Mouse (Mus musculus) embryo, embryonic 10 days (tissue): Measurements from ENCODE around the gene Eno2.
"Not testable (repeated sequence)": the region's sequence is repeated elsewhere in the genome, so short reads cannot be mapped to it uniquely, and the experiment has no call there.

Source experiments
- DNase-seq: peaks from one replicate; pipeline ENCODE4 v3.0.0-alpha.2; 2015; ENCODE audit warnings: low spot score

The Eno2 gene

DNA sequence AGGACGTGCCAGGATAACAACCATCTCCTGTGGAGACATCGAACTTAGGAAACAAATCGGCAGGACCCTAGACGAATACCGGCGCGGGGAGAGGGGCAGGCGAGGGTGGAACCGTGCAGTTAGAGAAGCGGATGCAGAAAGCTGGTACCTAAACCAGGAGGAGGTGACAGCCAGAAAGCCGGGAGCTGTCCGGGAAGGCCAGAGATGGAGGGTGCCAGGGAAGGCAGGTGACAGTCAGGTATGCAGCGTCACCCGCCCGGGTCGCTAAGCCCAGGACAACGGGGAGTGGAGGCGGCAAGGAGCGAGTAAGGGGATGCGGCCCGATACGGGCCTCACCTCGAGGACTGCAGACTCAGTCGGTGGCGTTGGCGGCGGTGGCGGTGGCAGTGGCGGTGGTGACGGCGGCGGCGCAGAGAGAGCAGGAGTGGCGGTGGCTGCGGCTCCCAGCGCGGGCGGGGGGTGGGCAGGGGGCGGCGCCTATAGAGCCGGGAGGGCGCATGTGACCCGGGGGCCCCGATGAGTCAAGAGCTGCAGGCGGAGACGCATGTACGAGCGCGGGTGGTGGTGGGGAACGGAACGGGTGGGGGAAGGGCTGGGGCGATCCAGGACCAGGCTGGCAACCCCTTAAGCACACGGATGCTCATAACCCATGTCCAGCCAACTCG is at the start of gene Eno2:
Gene Eno2, minus strand, starts transcription at position 573 of the 665 bp plus-strand sequence.
- DNase-seq: peak; percentile 55

DNA sequence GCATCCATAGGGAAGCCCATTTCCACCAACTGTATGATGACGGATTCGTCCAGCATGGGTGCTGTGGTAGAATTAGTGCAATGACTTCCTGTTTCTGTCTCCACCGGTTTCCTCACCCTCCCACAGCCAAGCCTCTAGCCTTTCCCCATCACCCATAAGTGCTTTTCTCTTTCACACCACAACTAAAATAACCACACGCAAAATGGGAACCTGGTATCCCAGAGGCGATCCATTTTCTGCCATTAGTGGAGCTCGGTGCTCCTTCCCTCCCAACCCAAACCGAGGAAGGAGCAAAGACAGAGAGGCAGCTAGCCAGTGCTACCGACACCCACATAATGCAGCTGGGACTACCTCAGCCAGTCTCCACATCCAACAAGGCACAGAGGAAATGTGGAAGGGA is 48.5 kb upstream of the Eno2 start:
- DNase-seq: no peak

DNA sequence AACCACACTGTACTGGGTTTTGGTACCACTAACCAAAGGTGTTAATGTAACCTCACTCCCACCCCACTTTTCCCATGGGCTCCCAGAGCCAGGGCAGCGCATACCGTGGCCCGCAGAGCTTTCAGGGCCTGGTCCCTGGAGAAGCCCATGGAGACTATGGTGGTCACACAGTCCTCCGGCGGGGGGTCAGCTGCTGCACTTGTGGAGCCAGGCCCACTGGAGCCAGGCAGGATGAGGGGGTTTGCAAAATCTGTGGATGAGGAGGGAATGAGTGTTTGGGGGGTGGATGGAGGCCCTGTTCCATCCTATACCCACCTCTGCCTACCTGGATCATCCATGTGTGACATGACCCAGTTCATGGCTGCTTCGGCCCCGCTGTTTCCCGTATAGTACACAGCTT is 48.1 kb upstream of the Eno2 start:
- DNase-seq: no peak

DNA sequence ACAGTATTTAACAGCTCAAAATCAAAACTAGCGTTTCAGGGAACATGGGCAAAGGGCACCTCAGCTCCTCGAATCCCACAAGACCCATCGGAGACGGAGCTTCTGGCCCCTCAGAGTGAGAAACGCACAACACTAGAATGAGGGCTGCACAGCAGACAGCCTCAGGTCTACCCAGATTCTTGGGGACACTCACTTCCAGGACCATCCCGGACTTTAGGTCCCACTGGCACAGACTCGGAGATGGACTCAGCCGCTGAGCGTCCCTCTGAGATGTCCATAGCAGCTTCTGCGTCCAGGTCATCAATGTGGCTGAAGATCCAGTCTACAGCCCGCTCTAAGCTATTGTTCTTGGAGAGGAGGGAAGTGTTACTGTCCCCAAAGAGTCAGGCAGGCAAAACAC is 47.7 kb upstream of the Eno2 start:
- no peak for DNase-seq

DNA sequence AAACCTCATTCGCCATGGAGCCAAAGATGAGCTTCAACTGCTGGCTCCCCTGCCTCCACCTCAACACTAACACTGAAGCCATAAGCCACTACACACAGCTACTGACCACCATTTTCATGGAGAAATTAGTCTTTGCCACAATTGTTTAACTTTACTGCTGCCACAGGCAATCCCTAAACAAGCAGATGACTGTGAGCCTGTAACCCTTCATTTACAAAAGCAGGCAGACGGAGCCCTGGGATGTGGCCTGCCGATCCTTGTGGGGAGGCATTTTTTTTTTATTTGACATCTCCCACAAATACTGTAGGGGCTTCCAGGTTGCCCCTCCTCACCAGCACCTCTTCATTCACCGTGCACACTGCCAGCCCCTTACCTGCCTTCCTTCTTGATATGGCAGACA is 47.1 kb upstream of the Eno2 start:
- DNase-seq: no peak

DNA sequence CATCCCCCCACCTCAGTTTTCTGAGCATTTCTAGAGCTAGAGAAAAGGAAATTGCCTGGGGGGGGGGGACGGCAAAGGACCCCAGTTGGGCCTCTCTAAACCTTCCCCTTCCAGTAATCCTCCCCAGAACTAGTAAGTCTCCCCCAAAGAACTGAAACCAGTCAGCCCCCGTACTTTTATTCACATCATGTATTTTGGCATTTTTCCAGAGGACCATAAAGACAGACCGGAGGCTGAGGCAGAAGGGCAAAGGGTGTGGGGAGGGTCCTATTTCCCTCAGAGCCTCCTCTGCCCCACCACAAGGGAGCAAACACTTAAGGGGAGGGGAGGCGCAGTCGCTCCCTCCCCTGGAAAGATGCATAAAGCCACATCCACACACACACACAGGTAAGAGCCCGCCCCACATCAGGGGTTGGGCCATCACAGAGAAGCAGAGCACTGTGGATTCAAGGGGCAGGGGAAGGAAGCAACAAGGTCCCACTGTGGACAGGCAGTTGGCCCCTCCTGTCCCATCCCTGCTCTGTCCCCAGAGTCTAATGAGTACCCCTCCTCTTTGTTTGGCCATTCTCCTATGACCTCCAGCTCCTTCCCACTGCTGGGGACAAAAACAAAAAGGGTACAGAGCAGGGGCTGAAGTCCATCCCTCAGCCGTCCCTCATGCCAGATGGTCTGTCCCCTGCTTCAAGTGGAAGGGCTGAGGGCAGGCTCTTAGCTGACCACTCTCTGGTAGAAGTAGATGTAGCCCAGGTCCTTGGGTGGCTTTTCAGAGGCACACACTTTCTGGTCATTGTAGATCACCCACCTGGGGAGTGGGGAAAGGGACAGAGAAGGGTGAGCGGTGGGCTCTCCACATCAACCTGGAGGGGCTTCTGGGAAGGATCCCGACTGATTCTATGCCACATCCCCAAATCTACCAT is 45.6 kb upstream of the Eno2 start:
- no peak for DNase-seq

DNA sequence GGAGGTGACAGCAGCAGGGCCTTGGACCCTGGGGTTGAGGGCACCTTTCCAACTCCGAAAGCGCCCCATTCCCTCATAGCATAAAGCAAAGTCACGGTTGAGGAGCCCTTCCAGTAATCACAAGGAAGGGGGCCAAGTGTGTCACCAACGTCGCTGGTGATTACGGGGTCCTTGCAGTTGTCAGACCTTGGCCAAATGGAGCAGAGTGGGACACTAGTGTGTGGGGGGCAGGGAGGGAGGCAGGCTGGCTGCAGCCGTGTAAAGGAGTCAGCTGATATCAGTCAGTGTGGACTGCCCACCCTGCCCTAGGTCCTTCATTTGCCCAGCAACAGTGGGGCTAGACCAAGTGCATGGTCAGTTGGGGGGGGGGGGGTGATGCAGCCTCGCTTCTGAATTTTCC is 45.0 kb upstream of the Eno2 start:
- DNase-seq: no peak

DNA sequence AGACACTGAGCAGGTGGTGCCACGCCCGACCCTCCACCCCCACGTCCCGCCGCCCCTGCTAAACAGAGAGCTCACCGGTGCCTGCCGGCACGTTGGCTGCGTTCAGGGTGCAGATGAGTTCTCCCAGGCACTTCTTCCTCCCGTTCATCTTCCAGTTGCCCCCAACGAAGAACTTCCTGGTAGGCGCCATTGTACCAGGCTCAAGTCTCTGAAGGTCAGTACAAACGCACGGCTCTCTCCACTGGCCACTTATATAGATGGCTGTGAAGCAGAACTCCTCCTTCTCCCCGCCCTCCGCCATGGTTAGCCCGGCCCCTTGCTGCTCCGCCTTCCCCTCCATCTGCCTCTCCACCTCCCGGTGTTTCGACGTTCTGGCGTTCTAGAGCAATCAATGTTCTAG is 44.5 kb upstream of the Eno2 start, which contains the start of gene Tpi1:
Gene Tpi1, minus strand, starts transcription at position 364 of the 400 bp plus-strand sequence.
- peak; percentile 96 for DNase-seq

DNA sequence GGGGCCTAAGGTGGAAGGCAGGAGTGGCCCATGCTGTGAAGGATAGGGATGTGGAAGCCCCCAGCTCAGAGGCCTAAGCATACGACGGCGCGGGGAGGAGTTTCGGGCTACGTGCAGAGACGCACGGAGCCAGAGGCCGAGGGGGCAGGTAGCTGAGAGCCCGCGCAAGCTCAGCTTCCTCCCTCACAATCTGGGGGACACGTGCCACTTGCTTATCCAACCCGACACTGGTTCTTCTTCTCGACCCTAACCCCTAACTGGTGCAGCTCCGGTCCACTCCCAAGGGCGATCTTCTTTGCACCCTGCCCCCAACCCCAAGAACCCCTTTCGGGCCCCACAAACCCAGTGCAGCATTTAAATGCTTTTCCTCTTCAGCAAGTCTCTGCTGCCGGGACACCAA is 44.0 kb upstream of the Eno2 start:
- DNase-seq: peak; percentile 90

DNA sequence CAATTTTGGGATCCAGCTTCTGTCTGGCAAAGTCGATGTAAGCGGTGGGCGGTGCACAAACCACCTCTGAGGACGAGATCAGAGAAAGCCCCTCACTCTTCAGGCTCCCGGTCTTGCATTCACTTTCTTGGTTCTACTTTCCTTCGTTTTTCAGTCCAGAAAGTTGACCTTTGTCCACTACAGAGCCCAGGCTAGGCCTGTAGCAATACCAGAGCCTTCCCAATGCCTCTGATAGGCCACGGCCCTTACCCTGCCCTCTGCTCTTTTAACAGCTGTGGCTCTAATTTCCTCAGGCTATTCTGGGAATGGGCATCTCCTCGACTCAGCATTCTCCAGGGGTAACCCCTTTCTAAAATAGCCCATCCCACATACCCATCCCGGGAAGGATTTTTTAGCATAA is 43.4 kb upstream of the Eno2 start:
- DNase-seq: no peak

DNA sequence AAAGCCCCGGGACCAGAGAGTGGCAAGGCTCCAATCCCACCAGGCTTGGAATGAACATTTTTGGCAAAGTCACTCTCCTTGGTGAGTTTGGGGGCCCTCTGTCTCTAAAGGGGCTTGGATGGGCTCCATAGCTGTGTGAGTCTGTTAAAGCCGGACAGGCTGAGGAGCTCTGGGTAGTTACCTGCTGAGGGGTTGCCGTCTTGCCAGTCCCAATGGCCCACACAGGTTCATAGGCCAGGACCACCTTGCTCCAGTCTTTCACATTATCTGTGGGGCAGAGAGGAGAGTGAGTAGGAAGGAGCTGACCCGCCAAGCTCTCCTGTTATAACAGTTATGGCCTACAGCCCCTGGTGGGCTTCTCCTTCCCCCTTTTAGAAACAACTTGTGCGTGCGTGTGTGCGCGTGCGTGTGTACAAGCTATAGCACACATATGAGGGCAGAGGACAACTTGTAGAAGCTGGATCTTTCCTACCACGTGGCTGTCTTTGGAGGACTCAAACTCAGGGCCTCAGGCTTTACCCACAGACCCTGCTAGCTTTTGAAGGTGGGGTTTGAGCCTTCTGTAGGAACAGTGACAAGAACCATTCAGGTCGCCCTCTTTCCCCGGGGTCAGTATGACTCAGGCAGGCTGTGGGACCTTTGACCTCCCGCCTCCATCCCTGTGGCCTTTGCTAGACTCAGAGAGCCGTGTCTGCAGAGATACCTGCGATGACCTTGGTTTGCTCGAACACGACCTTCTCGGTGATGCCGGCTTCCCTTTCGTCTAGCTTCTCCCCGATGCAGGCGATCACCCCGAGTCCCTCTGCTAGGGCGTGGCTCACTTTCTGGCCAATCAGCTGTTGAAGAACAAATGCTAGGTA is 42.5 kb upstream of the Eno2 start:
- no peak for DNase-seq

DNA sequence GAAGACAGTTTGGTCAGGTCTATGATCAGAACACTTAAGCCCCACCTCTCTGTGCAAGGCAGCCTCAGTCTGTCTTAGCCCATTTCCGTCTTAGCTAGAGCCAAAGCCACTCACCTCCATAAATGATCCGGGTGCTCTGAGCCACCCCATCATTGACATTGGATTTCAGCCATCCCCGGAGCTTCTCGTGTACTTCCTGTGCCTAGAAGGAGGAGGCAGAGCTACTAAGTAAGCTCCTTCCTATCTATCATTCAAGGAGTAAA is 41.9 kb upstream of the Eno2 start:
- DNase-seq: no peak

DNA sequence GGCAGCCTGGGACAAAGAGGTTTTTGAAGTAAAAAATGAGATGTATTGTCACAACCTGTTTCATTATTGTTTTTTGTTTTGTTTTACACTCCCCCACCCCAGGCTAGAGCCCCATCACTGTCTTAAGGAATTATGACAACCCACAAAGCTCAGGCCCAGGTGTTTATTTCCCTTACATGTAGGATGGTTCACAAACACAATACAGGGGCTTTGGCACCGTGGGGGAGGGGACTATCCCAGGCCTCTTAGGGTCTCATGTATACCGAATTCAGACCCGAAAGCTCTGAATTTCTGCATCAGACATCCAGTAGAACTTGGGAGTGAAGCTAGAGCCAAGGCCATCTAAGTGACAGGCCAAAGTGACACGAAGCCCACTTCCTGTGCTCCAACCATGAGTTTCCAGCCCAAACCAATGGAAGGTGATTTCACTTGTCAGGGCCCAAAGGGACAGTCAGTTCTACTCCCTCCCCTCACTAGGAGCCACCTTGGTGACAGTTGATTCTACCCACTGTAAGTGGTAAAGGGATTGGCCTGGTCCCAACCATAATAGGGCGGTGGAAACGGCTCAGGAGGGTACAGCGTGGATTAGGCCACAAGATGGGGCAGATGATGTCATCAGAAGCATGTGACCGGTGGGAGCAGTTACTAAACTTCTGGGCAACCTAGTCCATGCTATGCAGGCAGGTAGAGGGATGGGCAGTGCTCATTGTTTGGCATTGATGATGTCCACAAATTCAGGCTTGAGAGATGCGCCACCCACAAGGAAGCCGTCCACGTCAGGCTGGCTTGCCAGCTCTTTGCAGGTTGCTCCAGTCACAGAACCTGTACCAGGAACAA is 41.3 kb upstream of the Eno2 start:
- not testable (repeated sequence) for DNase-seq

DNA sequence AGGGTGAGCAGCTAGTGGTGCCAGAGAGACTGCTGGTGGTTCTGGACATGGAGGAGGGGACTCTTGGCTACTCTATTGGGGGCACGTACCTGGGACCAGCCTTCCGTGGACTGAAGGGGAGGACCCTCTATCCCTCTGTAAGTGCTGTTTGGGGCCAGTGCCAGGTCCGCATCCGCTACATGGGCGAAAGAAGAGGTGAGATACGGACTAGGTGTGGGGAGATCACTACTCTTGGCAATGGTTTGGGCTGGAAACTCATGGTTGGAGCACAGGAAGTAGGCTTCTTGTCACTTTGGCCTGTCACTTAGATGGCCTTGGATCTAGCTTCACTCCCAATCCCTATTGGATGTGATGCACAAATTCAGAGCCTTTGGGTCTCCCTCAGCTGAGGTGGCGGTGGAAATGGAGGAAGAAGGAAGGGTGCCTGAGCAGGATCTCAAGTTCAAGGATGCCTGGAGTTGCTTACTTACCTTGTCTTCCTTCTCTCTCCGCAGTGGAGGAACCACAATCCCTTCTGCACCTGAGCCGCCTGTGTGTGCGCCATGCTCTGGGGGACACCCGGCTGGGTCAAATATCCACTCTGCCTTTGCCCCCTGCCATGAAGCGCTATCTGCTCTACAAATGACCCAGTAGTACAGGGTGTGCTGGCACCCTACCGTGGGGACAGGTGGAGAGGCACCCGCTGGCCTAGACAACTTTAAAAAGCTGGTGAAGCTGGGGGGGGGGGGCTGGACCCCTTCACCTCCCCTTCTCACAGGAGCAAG is 40.5 kb upstream of the Eno2 start:
- DNase-seq: no peak

DNA sequence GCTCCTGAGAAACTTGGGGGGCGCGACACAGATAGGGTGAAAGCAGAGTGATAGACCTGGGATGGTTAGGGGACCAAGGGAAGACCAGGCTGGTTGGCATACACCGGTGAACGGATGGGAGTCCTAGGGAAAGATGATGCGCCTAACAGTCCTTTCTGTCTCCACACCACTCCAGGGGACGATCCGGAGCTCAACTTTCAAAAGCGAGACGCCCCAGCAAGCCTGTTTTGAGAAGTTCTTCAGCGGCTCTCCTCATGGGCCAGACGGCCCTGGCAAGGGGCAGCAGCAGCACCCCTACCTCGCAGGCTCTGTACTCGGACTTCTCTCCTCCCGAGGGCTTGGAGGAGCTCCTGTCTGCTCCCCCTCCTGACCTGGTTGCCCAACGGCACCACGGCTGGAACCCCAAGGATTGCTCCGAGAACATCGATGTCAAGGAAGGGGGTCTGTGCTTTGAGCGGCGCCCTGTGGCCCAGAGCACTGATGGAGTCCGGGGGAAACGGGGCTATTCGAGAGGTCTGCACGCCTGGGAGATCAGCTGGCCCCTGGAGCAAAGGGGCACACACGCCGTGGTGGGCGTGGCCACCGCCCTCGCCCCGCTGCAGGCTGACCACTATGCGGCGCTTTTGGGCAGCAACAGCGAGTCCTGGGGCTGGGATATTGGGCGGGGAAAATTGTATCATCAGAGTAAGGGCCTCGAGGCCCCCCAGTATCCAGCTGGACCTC is 39.7 kb upstream of the Eno2 start:
- DNase-seq: peak; percentile 93

DNA sequence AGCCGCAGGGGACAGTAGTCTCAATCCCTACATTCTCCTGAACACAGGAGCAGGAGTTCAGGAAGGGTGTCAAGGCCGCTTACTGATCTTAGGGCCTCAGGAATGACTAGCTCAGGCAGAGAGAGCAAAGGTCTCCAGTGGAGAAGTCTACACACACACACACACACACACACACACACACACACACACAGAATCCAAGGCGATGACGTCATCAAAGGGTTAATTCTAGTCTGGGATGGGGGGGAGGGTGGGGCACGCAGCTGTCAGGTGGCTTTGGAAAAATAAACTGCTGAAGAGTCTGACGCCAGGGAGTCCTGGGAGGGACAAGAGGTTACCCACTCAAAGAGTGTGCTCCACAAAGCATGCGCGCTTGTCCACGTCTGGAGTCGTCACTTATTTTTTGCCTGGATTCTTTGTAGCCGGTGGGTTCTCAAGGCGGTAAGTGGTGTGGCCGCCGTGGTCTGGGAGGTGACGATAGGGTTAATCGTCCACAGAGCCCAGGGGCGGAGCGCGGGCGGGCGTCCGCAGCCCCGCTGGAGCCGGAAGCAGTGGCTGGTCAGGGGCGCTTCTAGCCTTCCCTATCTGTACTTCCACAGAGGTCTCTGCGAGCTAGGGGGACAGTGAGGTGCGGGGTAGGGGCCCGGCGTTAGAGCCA is 39.0 kb upstream of the Eno2 start, which contains the start of gene Spsb2:
Gene Spsb2, plus strand, starts transcription at position 304 of the 655 bp plus-strand sequence.
- peak; percentile 85 for DNase-seq

DNA sequence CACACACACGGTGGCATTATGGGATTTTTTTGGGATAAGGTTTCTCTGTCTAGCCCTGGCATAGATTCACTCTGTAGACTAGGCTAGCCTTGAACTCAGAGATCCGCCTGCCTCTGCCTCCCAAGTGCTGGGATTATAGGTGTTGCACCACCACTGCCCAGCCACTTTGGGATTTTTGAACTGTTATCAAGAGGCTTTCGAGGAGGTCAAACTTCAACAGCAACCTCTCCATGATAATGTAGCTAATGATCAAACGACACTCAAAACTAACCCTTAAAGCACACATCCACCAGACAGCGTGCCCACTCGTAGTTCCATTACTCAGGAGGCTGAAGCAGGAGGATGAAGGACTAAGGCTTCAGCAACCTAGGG is 38.5 kb upstream of the Eno2 start:
- no peak for DNase-seq

DNA sequence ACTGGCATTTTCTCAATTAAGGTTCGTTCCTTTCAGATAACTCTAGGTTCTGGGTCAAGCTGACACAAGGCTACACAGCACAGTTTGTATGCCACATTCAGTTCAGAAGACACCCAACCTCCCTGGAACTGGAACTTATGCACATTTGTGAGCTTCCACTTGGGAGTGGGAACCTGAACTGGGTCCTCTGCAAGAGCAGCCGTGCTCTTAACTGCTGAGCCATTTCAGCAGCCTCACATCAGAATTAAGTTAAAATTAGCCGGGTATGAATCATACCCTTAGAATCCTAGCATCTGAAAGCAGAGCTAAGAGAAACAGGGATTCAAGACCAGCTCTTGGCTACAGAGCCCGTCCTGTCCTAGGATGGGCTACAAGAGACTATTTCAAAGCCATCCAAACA is 37.9 kb upstream of the Eno2 start:
- DNase-seq: no peak

DNA sequence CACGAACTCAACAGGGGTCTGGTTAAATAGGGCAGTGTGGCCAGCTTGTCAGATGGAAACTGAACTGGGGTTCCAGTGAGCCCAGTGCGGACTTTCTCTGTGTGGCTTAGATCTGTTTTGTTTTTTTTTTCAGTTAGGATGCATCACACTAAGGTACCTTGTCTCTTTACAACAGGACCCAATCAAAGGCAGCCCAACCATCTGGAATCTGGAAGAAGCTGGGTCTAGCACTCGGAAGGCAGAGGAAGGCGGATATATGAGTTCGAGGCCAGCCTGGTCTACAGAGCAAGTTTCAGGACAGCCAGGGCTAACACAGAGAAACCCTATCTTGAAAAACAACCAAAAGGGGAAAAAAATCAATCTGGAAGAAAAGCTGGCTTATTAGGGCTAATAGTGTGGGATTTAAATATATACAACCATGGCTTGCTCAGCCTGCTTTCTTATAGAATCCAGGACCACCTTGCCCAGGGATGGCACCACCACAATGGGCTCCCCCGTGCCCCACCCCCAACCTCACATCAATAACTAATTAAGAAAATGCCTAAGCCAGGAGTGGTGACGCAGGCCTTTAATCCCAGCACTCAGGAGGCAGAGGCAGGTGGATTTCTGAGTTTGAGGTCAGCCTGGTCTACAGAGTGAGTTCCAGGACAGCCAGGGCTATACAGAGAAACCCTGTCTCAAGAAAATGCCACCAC is 37.1 kb upstream of the Eno2 start:
- no peak for DNase-seq
